Mouse (Mus musculus): Measurements from ENCODE around the gene Erg.

Erg gene

GRCm38 (mm10) chr16:95478558-95478957, 107.8 kb downstream of the Erg start:
- DNase-seq (ENCODE audit: low spot score in 2 of 2) = no peak

DNA sequence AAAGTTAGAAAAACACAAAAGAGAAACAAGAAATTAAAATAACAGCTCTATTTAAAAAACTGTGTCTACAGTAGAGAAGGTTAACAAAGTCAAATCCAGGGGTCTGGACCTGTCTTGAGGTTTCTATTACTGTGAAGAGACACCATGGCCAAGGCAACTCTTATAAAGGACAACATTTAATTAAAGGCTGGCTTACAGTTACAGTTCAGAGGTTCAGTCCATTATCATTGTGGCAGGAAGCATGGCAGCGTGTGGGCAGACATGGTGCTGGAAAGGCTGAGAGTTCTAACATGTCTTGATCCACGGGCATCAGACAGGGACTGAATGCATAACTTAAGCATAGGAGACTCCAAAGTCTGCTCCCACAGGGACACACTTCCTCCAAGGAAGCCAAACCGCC, 111.4 kb downstream of the Erg start:
- DNase-seq (ENCODE audit: low spot score in 2 of 2) = no peak

GRCm38 (mm10) chr16:95473946-95474345, 112.4 kb downstream of the Erg start:
- DNase-seq (ENCODE audit: low spot score in 2 of 2) = no peak

DNA sequence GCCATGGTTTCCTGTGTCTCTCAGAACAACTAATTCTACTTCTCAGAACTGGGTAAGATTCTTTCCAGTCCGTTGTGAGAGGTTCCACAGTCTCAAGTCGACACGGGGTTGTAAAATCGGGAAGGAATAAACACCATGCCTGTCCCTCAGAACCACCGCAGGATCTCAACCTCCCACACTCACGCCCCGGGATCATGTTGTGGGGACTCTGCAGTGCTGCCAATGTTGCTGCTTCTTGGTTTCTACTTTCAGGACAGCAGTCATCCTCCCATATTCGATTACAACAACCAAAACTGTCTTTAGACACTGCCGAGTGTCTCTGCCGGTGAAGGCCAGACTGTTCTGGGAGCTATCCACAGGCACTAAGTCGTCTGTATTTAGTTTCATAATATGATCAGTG, 113.6 kb downstream of the Erg start:
- no peak for DNase-seq (ENCODE audit: low spot score in 2 of 2)

GRCm38 (mm10) chr16:95469262-95470139, 116.9 kb downstream of the Erg start:
- no peak for DNase-seq (ENCODE audit: low spot score in 2 of 2)

DNA sequence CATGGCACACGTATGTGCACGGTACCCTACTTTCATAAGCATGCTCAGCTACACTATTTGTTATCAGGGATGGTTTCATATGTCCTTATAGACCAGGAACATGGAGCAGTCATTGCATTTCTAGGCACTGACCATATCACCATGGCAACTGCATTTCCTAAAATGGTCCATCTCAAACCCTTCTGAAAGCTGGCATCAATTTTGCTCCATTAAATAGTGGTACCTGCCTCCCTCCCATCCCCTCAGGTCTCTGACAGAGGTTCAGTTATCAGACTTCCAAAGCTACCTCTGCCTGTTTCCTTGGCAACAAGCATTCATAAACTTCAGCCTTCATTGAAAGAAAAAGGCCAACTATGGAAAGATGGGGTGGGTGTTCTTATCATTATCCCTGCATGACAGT, 118.5 kb downstream of the Erg start:
- no peak for DNase-seq (ENCODE audit: low spot score in 2 of 2)

- no peak for DNase-seq (ENCODE audit: low spot score in 2 of 2)
Observed at GRCm38 (mm10) chr16:95466548-95466947, 119.8 kb downstream of the Erg start.

GRCm38 (mm10) chr16:95464609-95465008, 121.8 kb downstream of the Erg start:
- DNase-seq (ENCODE audit: low spot score in 2 of 2) = no peak

GRCm38 (mm10) chr16:95463796-95464195, 122.6 kb downstream of the Erg start:
- DNase-seq (ENCODE audit: low spot score in 2 of 2) = no peak

- no peak for DNase-seq (ENCODE audit: low spot score in 2 of 2)
Observed at GRCm38 (mm10) chr16:95461941-95462340, 124.5 kb downstream of the Erg start.

GRCm38 (mm10) chr16:95460336-95460735, 126.1 kb downstream of the Erg start:
- no peak for DNase-seq (ENCODE audit: low spot score in 2 of 2)

GRCm38 (mm10) chr16:95459325-95459691, 127.1 kb downstream of the Erg start:
- DNase-seq (ENCODE audit: low spot score in 2 of 2) = no peak

DNA sequence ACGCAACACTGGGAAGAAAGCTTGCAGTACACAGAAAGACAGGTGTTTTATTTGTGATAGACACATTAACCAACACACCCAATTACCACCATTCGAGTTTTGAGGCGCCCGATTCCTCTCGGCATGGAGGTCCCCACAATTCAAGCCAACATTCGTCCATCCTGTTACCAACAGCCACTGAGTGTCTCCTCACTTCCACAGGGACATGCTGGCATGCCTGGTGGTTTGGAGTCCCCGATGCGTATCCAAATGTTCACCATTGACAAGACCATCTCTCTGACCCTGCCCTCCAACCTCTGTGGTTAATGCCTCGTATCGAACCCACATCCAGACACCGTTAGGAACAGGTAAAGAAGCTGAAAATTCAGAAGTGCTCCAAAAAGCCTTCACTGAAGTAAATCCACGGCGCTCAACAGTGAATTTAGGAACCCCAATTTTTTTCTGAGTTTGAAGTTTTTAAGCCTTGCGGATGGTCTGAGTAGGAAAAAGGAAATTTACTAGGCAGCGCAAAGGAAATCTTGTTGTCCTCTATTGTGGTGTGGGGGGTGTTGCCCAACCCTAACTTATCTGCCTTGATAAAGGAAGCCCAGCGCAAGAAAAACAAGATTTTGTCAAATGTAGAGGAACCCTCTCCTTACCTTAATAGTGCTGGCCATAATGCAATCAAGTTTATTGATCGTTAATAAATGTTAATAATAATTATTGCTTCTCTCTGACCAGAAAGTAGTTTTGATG, 127.6 kb downstream of the Erg start:
- no peak for DNase-seq (ENCODE audit: low spot score in 2 of 2)

- DNase-seq (ENCODE audit: low spot score in 2 of 2) = no peak
Observed at GRCm38 (mm10) chr16:95457006-95457405, 129.4 kb downstream of the Erg start.

- DNase-seq (ENCODE audit: low spot score in 2 of 2) = no peak
Observed at GRCm38 (mm10) chr16:95455896-95456295, 130.5 kb downstream of the Erg start.

- DNase-seq (ENCODE audit: low spot score in 2 of 2) = no peak
Observed at GRCm38 (mm10) chr16:95455461-95455860, 130.9 kb downstream of the Erg start.

- DNase-seq (ENCODE audit: low spot score in 2 of 2) = no peak
Observed at GRCm38 (mm10) chr16:95452411-95452810, 134.0 kb downstream of the Erg start.

DNA sequence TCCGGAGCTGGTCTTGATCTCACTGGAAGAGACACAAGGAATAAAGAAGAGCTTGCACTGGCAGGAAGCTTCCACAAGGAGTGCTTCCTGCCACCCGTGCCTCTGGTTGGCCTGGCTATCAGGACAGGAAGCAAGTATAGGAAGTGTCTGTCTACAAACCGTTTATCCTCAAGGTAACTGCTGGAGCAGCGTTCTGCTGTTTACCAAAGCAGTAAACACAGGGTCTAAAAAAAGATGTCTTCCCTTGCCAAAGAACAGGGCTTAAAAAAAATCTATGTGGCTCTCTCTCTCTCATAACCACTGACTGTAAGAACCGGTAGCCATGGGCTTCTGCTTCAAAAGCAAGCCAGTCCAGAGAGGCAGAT, 137.1 kb downstream of the Erg start:
- no peak for DNase-seq (ENCODE audit: low spot score in 2 of 2)

DNA sequence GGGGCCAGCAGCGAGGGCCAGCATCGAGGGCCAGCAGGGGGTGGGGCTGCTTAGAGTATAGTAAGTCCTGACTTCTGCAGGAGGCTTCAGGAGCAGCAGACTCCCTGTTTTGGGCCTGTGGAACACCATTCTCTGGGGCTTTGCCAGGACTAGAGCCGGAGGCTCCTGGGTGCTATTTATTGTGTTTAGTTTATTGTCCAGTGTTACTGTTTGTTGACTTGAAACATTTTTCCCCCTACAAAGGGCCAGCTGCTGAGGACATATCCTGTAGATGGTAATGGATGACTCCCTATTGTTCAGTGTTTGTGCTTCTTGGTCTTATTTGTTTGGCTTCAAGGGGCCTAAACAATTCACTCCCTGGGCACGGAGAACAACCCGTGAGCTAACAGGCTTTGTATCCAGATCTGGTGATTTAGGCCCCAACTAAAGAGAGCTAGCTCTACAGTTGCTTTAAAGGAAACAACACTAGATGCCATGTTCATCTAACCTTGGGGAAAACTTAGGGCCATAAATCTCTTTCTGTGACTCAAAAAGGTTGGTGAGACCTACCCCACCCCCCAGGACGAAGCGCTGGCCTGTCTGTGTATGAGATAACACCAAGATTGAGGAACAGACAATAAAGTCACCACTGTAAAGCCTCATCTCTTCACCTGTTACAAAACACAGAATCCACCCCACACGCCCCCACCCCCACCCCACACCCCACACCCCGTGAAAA, 137.6 kb downstream of the Erg start:
- DNase-seq (ENCODE audit: low spot score in 2 of 2) = no peak

DNA sequence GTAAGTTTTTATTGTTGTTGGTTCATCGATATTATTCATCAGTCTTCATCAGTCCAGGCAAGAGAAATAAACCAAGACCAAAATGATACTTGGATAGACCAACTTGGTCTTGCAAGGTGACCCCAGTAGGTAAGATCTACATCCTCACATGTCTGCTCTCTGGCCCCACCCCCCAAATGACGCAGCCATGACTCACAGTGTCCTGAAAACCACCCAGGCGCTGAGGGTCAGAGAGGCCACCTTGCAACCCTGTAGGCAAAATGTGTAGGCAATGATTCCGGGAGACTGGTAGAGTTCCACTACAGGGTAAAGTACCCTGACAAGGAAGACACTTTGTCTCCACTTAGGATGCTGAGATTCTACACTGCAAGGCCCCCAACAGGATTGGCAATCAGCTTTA, 138.5 kb downstream of the Erg start:
- DNase-seq (ENCODE audit: low spot score in 2 of 2) = no peak

- DNase-seq (ENCODE audit: low spot score in 2 of 2) = no peak
Observed at GRCm38 (mm10) chr16:95446368-95446767, 140.0 kb downstream of the Erg start.

DNA sequence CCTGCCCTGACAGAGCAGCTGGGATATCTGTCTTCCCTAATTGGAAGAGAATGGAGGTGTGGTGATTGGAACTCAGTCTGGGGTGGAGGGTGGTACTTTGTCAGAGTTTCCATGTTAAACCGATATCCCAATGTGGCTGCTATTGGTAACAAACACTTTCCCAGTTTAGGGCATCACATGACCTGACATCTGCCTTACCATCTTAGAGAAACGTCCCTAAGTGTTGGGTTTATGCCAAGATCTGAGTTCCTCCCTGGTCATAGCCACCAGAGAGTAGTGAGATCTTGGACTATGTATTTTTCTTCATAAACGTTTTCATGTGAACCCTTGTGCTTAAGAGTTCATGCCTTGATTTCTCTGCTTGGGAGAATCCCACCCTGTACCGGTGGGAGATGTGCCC, 144.4 kb downstream of the Erg start:
- no peak for DNase-seq (ENCODE audit: low spot score in 2 of 2)

DNA sequence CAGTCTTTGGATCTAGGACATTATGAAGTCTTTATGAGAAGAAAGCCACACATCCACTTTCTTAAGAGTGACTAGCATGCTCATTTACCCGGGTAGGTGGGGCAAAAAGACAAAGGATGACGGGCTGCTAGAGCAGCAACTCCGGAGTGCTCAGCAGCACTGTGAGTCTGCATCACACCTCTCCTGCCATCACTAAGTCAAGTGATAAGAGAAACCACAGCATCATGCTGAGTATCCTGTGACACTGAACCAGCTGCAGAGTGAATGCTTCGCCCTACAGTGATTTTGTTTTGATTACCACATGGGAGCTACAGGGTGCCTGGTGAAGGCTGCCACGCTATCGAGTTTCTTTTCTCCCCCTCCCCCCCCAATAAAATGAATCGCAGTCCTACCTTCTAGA, 145.2 kb downstream of the Erg start:
- no peak for DNase-seq (ENCODE audit: low spot score in 2 of 2)

All from left cerebral cortex, adult 9 months (tissue).